Mouse (Mus musculus): ENCODE data around the gene Avl9.

The Avl9 gene

DNA sequence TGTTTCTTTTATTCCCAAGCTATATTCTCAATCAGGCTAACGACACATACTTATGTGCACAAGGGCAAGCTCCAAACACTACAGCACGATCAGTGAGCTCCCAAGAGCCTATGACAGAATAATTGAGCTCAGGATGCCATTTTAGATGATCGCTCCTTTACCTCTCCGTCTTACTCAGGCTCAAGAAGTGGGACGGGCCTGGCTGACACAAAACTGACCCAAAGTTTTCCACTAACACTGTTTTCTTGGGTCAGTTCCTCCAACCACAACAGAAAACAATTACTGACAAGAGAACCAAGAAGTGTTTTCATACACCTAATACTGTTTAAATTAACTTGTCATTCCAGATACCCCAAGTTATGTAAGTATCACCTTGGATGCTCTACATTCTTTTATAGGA lies 80.1 kb downstream of the Avl9 start:
- in situ Hi-C loops (cut with MseI, MboI) = no loop called here

DNA sequence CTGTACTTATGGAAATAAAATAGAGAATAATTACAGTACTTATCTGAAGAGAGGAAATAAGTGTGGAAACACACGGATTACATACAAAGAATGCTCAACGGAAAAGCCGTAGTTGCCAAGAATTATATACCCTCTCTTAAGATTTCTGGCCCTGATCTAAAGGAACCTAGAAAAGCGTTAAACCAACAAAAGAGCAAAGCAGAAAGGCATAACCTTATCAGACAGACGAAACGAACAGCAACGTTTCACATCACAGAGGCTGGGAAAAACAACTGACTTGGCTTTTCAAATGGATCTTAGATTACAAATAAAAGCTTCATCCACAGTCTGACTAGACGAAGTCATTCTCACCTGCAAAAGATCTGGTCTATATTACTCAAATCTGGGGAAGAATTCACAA lies 81.5 kb downstream of the Avl9 start:
- in situ Hi-C loops (cut with MseI, MboI) = no loop called here

DNA sequence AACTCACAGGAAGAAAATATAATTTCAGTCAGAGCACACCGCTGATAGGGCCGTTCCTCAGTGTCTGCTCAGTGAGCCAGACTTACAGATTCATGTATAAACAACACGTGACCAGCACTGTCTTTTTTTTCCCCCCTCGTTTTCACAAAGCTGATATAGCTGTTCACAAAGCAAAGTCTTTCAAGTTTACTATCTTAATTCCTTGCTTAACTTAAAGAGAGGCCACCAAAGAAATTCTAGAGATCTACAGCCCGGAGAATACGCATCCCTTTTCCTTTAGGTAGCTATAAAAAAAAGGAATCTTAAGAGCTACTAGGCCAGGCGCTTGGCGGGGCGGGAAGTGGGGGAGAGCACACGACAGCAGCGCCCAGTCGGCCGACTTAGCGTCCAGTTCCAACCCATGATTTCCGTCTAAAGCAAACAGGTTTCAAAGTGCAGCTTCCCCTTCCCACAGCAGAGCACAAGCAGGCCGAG lies 82.0 kb downstream of the Avl9 start:
- in situ Hi-C loops (cut with MseI, MboI) = no loop called here

DNA sequence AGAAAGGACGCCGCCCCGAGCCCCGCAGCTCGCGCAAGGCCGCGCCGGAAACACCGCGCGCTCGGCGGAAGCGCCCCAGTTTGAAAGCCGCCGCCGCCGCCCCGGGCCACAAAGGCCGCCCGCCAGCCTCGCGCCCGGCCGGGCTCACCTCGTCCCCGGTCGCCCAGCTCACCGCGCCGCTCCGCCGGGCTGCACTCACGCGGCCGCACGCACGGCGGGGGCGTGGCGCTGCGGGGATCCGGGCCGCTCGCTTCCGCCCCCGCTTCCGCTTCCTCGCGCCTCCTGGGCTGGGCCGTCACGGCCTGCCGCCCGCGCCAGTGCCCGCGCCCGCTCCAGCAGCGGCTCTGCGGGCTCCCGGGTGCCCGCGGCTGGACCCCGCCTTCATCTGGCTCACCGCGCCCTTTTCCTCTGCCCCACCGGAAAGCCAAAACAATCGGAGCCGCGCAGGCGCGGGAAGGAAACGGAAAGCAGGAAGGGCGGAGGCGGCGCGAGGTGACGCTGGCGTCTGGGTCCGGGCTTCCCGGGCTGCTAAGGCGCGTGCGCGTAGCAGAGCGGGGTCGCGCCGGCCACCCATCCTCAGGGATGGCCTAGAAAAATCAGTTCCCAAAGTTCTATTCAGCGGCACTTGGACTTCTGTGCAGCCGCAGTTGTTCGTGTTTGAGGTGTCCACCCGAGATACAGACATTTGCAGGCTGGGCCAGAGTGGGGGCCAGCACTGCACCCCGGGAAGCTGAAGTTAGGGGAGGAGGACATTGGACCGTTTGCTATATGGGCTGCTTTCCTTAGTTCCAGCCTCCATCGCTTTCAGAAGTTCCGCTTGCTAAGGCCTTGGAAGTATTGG lies 82.8 kb downstream of the Avl9 start, which contains the start of gene Kbtbd2:
Gene Kbtbd2 (minus strand): TSS at position 503 of the 841 bp plus-strand sequence.
- in situ Hi-C loops (cut with MseI, MboI) = no loop called here

DNA sequence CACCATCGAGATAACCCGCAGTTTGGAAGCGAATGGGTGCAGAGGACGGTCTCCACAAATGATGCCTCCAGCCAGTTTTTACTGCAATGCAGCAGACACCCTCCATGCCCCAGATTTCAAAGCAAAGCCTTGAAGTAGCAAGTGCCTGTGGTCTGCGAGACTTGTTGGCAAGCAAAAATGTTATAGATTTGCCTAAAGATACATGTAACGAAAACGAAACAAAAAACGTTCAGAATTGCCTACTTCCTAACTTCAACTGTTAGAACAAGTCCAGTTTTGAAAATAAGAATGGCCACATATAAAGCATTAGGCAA lies 83.4 kb downstream of the Avl9 start:
- in situ Hi-C loops (cut with MseI, MboI) = no loop called here

- in situ Hi-C loops (cut with MseI, MboI) = loop anchor here (5.0 to 25.0 kb wide), 3 partner anchors 102 to 257 kb away; partner anchors contain the start of genes Vmn1r7 (in 1 of the 2), Vmn1r8 (in 1 of the 2) and Vmn1r9 (in 1 of the 2)
Observed at GRCm38 (mm10) chr6:56805026-56805425, 90.3 kb downstream of the Avl9 start.

DNA sequence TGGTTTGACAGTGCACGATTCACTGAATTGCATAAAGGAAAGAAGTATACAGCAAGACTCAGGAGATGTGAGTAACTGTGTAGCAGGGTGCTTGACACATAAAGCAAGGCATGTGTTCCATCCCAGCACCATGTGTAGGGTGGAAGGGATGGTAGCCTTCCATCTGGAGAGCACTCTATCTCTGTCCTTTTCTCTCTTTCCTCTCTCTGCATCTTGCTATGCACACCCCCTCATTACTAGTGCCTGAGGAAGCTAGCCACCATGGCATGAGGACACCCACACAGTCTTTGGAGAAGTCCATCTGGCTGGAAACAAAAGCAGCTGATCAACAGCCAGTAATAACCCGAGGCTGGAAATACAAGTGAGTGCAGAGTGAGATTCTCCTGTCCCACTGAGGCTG lies 91.5 kb downstream of the Avl9 start:
- in situ Hi-C loops (cut with MseI, MboI) = loop anchor here (5.0 to 25.0 kb wide), 3 partner anchors 101 to 256 kb away; partner anchors contain the start of genes Vmn1r7 (in 1 of the 2), Vmn1r8 (in 1 of the 2) and Vmn1r9 (in 1 of the 2)

DNA sequence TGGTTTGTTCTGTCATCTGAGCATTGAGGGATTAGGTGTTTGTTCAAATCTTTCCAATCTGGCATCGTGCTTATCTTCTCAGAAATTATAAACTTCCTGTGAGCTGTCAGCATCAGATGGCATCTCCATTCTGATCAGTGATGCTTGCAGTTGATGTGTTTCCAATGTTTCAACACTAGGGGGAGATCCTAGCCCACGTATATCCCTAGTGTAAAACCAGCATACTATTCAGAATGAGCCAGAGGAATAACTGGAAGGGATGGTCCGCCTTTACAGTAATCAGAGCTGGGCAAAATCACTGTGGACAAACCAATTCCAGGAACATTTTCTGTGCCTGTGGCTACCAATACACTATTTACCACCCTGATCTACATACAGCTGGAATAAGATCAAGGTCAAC lies 94.0 kb downstream of the Avl9 start:
- in situ Hi-C loops (cut with MseI, MboI) = loop anchor here (5.0 to 25.0 kb wide), 3 partner anchors 99 to 254 kb away; partner anchors contain the start of genes Vmn1r7 (in 1 of the 2), Vmn1r8 (in 1 of the 2) and Vmn1r9 (in 1 of the 2)
